Mouse (Mus musculus): ENCODE results near the gene Fhit. TPM values are rescaled to one million over a fixed set of nuclear protein-coding genes. Genes with fewer than 3 reads are reported as not detected.

Gene Fhit
- polyA plus RNA-seq, 1 experiment from 2014 or later = 3.5 TPM

- H3K4me3 ChIP-seq (ENCODE audit: low read depth, low read length) = no peak overlapping the region
- ATAC-seq (replicated peaks; ENCODE audit: low FRiP score) (no peak), DNase-seq (ENCODE audit: low spot score) (no peak)
- no peak overlapping the region for H3K4me2 ChIP-seq
- no peak overlapping the region for H3K9ac ChIP-seq (ENCODE audit: low read depth, low read length)
- no peaks in the 10 kb centered on the region for H3K27me3 ChIP-seq (replicated peaks; ENCODE audit: control insufficient read depth, insufficient read depth, low read length)
- H3K36me3 ChIP-seq (ENCODE audit: control insufficient read depth, insufficient read depth, low read length) = no peaks in the 10 kb centered on the region
- no peaks in the 10 kb centered on the region for H3K4me1 ChIP-seq (replicated peaks; ENCODE audit: control insufficient read depth, insufficient read depth, low read length)
- 79% methylated on average over 3 of the region's 3 CpGs for WGBS
- no peak overlapping the region for H3K27ac ChIP-seq (ENCODE audit: low read depth, low read length)
- no peaks in the 10 kb centered on the region for H3K9me3 ChIP-seq (ENCODE audit: control insufficient read depth, low read length)
Observed at GRCm38 (mm10) chr14:10482851-10483613, 678.8 kb downstream of the Fhit start.

GRCm38 (mm10) chr14:10481370-10481769, 680.5 kb downstream of the Fhit start:
- Histone ChIP-seq H3K4me3 (ENCODE audit: low read depth, low read length) (no peak overlapping the region), H3K4me1 (replicated peaks; ENCODE audit: control insufficient read depth, insufficient read depth, low read length) (no peaks in the 10 kb centered on the region), H3K9me3 (ENCODE audit: control insufficient read depth, low read length) (no peaks in the 10 kb centered on the region), H3K27ac (ENCODE audit: low read depth, low read length) (no peak overlapping the region), H3K9ac (ENCODE audit: low read depth, low read length) (no peak overlapping the region), H3K36me3 (ENCODE audit: control insufficient read depth, insufficient read depth, low read length) (no peaks in the 10 kb centered on the region), H3K27me3 (replicated peaks; ENCODE audit: control insufficient read depth, insufficient read depth, low read length) (no peaks in the 10 kb centered on the region), H3K4me2 (no peak overlapping the region)
- 76% methylated on average over 2 of the region's 2 CpGs for WGBS
- DNase-seq (ENCODE audit: low spot score) = no peak
- ATAC-seq (replicated peaks; ENCODE audit: low FRiP score) = no peak

- ATAC-seq (replicated peaks; ENCODE audit: low FRiP score) = no peak
- no peaks in the 10 kb centered on the region for H3K4me1 ChIP-seq (replicated peaks; ENCODE audit: control insufficient read depth, insufficient read depth, low read length)
- no peaks in the 10 kb centered on the region for H3K27me3 ChIP-seq (replicated peaks; ENCODE audit: control insufficient read depth, insufficient read depth, low read length)
- H3K9me3 ChIP-seq (ENCODE audit: control insufficient read depth, low read length) = no peaks in the 10 kb centered on the region
- no peak overlapping the region for H3K4me3 ChIP-seq (ENCODE audit: low read depth, low read length)
- no peak overlapping the region for H3K27ac ChIP-seq (ENCODE audit: low read depth, low read length)
- 55% methylated on average over 1 of the region's 1 CpGs for WGBS
- H3K36me3 ChIP-seq (ENCODE audit: control insufficient read depth, insufficient read depth, low read length) = no peaks in the 10 kb centered on the region
- H3K9ac ChIP-seq (ENCODE audit: low read depth, low read length) = no peak overlapping the region
- H3K4me2 ChIP-seq = no peak overlapping the region
- DNase-seq (ENCODE audit: low spot score) = no peak
Observed at GRCm38 (mm10) chr14:10480681-10481080, 681.2 kb downstream of the Fhit start.

- peaks cover 11% of the 10 kb centered on the region for H3K4me1 ChIP-seq (replicated peaks; ENCODE audit: control insufficient read depth, insufficient read depth, low read length)
- H3K4me2 ChIP-seq = peak overlapping the region; percentile 65
- ATAC-seq (replicated peaks; ENCODE audit: low FRiP score) (peak; percentile 93), DNase-seq (ENCODE audit: low spot score) (peak; percentile 76)
- WGBS = 7% methylated on average over 14 of the region's 14 CpGs
- H3K27me3 ChIP-seq (replicated peaks; ENCODE audit: control insufficient read depth, insufficient read depth, low read length) = no peaks in the 10 kb centered on the region
- no peaks in the 10 kb centered on the region for H3K36me3 ChIP-seq (ENCODE audit: control insufficient read depth, insufficient read depth, low read length)
- peak overlapping the region; percentile 41 for H3K4me3 ChIP-seq (ENCODE audit: low read depth, low read length)
- peak overlapping the region; percentile 53; the same call in 1 of the 2 replicates for H3K9ac ChIP-seq (ENCODE audit: low read depth, low read length)
- peak overlapping the region; percentile 86 for H3K27ac ChIP-seq (ENCODE audit: low read depth, low read length)
- no peaks in the 10 kb centered on the region for H3K9me3 ChIP-seq (ENCODE audit: control insufficient read depth, low read length)
Observed at GRCm38 (mm10) chr14:10453001-10453861, 708.6 kb downstream of the Fhit start.

GRCm38 (mm10) chr14:10452234-10452633, 709.6 kb downstream of the Fhit start:
- no peaks in the 10 kb centered on the region for H3K27me3 ChIP-seq (replicated peaks; ENCODE audit: control insufficient read depth, insufficient read depth, low read length)
- H3K4me2 ChIP-seq = peak overlapping the region; percentile 65
- DNase-seq (ENCODE audit: low spot score) (no peak), ATAC-seq (replicated peaks; ENCODE audit: low FRiP score) (0 out of 2 replicates have a peak, but pooled peaks have one; percentile 18)
- WGBS = 47% methylated on average over 5 of the region's 5 CpGs
- H3K36me3 ChIP-seq (ENCODE audit: control insufficient read depth, insufficient read depth, low read length) = no peaks in the 10 kb centered on the region
- H3K9me3 ChIP-seq (ENCODE audit: control insufficient read depth, low read length) = no peaks in the 10 kb centered on the region
- peak overlapping the region; percentile 86; the same call in 1 of the 2 replicates for H3K27ac ChIP-seq (ENCODE audit: low read depth, low read length)
- peaks cover 11% of the 10 kb centered on the region for H3K4me1 ChIP-seq (replicated peaks; ENCODE audit: control insufficient read depth, insufficient read depth, low read length)
- peak overlapping the region; percentile 37; the same call in 1 of the 2 replicates for H3K9ac ChIP-seq (ENCODE audit: low read depth, low read length)
- no peak overlapping the region for H3K4me3 ChIP-seq (ENCODE audit: low read depth, low read length)

DNA sequence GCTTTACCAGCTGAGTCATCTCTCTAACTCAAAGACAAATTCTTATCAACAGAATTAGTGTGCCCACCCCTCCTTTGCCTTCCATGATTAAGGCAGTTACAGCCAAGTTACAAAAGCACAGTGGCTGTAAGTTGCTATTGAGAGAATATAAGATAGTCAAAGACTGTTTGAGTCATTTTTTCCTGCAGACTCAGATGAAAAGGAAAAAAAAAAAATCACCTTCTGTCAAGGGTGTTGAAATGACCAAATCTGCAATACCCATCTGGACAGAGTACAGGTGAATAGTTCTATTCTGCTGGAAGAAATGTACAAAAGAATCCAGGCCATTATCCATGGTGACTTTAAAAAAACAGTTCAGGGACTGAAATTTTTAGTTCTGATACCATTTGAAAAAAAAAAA, 716.5 kb downstream of the Fhit start:
- no peaks in the 10 kb centered on the region for H3K9me3 ChIP-seq (ENCODE audit: control insufficient read depth, low read length)
- no peaks in the 10 kb centered on the region for H3K36me3 ChIP-seq (ENCODE audit: control insufficient read depth, insufficient read depth, low read length)
- H3K9ac ChIP-seq (ENCODE audit: low read depth, low read length) = no peak overlapping the region
- no peak for ATAC-seq (replicated peaks; ENCODE audit: low FRiP score)
- H3K27me3 ChIP-seq (replicated peaks; ENCODE audit: control insufficient read depth, insufficient read depth, low read length) = no peaks in the 10 kb centered on the region
- no peak overlapping the region for H3K27ac ChIP-seq (ENCODE audit: low read depth, low read length)
- H3K4me1 ChIP-seq (replicated peaks; ENCODE audit: control insufficient read depth, insufficient read depth, low read length) = no peaks in the 10 kb centered on the region
- no peak overlapping the region for H3K4me2 ChIP-seq
- H3K4me3 ChIP-seq (ENCODE audit: low read depth, low read length) = no peak overlapping the region
- DNase-seq (ENCODE audit: low spot score) = no peak

- ATAC-seq (replicated peaks; ENCODE audit: low FRiP score) = no peak
- H3K36me3 ChIP-seq (ENCODE audit: control insufficient read depth, insufficient read depth, low read length) = no peaks in the 10 kb centered on the region
- 68% methylated on average over 1 of the region's 1 CpGs for WGBS
- H3K27ac ChIP-seq (ENCODE audit: low read depth, low read length) = no peak overlapping the region
- H3K9me3 ChIP-seq (ENCODE audit: control insufficient read depth, low read length) = no peaks in the 10 kb centered on the region
- no peak overlapping the region for H3K4me3 ChIP-seq (ENCODE audit: low read depth, low read length)
- H3K27me3 ChIP-seq (replicated peaks; ENCODE audit: control insufficient read depth, insufficient read depth, low read length) = no peaks in the 10 kb centered on the region
- DNase-seq (ENCODE audit: low spot score) = no peak
- no peak overlapping the region for H3K4me2 ChIP-seq
- H3K9ac ChIP-seq (ENCODE audit: low read depth, low read length) = no peak overlapping the region
- H3K4me1 ChIP-seq (replicated peaks; ENCODE audit: control insufficient read depth, insufficient read depth, low read length) = no peaks in the 10 kb centered on the region
Observed at GRCm38 (mm10) chr14:10439007-10439749, 722.7 kb downstream of the Fhit start.

- Histone ChIP-seq H3K27me3 (replicated peaks; ENCODE audit: control insufficient read depth, insufficient read depth, low read length) (no peaks in the 10 kb centered on the region), H3K4me3 (ENCODE audit: low read depth, low read length) (no peak overlapping the region), H3K4me1 (replicated peaks; ENCODE audit: control insufficient read depth, insufficient read depth, low read length) (no peaks in the 10 kb centered on the region), H3K27ac (ENCODE audit: low read depth, low read length) (no peak overlapping the region), H3K36me3 (ENCODE audit: control insufficient read depth, insufficient read depth, low read length) (no peaks in the 10 kb centered on the region), H3K9ac (ENCODE audit: low read depth, low read length) (no peak overlapping the region), H3K9me3 (ENCODE audit: control insufficient read depth, low read length) (no peaks in the 10 kb centered on the region), H3K4me2 (no peak overlapping the region)
- no peak for ATAC-seq (replicated peaks; ENCODE audit: low FRiP score)
- DNase-seq (ENCODE audit: low spot score) = no peak
- 95% methylated on average over 1 of the region's 1 CpGs for WGBS
Observed at GRCm38 (mm10) chr14:10436193-10436592, 725.6 kb downstream of the Fhit start.
